Comparison of ENCODE assay signal across 21 mouse cellular contexts in the genomic region with DNA sequence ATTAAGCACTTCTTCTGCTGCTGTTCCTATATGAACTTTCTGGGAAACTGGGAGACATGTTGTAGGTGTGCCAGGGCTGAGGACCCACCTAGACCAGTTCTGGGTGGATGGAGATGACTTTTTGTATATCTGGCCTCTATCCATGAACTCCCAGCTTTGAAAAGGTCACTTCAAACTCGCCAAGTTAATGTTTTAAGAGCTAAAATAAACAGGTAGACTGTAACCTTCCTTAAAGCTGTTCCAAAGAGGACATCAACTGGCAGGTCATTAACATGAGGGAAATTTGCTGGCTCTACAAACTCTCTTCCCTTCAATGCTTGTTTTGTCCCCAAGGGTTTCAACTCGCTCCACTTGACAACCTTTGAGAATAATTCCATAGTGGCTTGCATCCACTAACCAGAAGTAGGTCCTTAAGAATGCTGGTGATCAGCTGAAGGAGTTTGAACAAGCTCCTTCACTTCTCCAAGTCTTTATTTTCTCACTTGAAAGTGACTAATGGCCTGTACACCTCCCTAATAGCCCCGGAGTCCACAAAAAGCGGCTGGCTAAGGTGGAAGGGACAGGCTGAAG.
"Had no signal": no experiment of that assay in that cellular context is flagged by ENCODE, and none has a peak within 500 bp of the region (broad histone marks: within the 10 kb centered on the region; RNA-seq: fewer than 3 reads in every experiment).

No protein-coding gene starts in this region.

- ATAC-seq: inflammation-experienced regulatory T-cells, adult 6 months; intestine, embryonic 16.5 days; liver, embryonic 12.5 days; midbrain, embryonic 15.5 days had no signal

- H3K27ac ChIP-seq: kidney, postnatal 0 days; limb, embryonic 12.5 days; limb, embryonic 15.5 days; liver, embryonic 12.5 days; liver, embryonic 15.5 days; macrophage; midbrain, embryonic 12.5 days; midbrain, embryonic 15.5 days; neural tube, embryonic 12.5 days; neural tube, embryonic 15.5 days; stomach, postnatal 0 days had no signal

- H3K9me3 ChIP-seq: limb, embryonic 15.5 days; liver, embryonic 12.5 days; liver, embryonic 15.5 days; midbrain, embryonic 12.5 days; midbrain, embryonic 15.5 days; neural tube, embryonic 12.5 days; neural tube, embryonic 15.5 days had no signal

- H3K9ac ChIP-seq: limb, embryonic 12.5 days; limb, embryonic 15.5 days; liver, embryonic 12.5 days; liver, embryonic 15.5 days; midbrain, embryonic 12.5 days; midbrain, embryonic 15.5 days; neural tube, embryonic 12.5 days; neural tube, embryonic 15.5 days had no signal

- H3K36me3 ChIP-seq: limb, embryonic 12.5 days; limb, embryonic 15.5 days; liver, embryonic 12.5 days; liver, embryonic 15.5 days; midbrain, embryonic 12.5 days; midbrain, embryonic 15.5 days; neural tube, embryonic 12.5 days; neural tube, embryonic 15.5 days had no signal

- H3K4me2 ChIP-seq: limb, embryonic 12.5 days; limb, embryonic 15.5 days; liver, embryonic 12.5 days; liver, embryonic 15.5 days; midbrain, embryonic 12.5 days; midbrain, embryonic 15.5 days; neural tube, embryonic 12.5 days; neural tube, embryonic 15.5 days had no signal

- H3K4me1 ChIP-seq: limb, embryonic 15.5 days; liver, embryonic 12.5 days; liver, embryonic 15.5 days; midbrain, embryonic 12.5 days; midbrain, embryonic 15.5 days; neural tube, embryonic 12.5 days; neural tube, embryonic 15.5 days had no signal

- H3K4me3 ChIP-seq: limb, embryonic 12.5 days; limb, embryonic 15.5 days; liver, embryonic 12.5 days; liver, embryonic 15.5 days; midbrain, embryonic 12.5 days; midbrain, embryonic 15.5 days; neural tube, embryonic 12.5 days; neural tube, embryonic 15.5 days had no signal

- DNase-seq: kidney, postnatal 4 days; left cerebral cortex, postnatal 4 days; right cerebral cortex, adult 18-20 months; right cerebral cortex, postnatal 14 days; right cerebral cortex, postnatal 4 days; thymus, adult 2 months; thymus, postnatal 14 days; thymus, postnatal 4 days had no signal

- H3K27me3 ChIP-seq: limb, embryonic 12.5 days; limb, embryonic 15.5 days; liver, embryonic 12.5 days; liver, embryonic 15.5 days; midbrain, embryonic 12.5 days; midbrain, embryonic 15.5 days; neural tube, embryonic 12.5 days; neural tube, embryonic 15.5 days had no signal
